Mouse (Mus musculus) lung, embryonic 16.5 days (tissue): Measurements from ENCODE around the gene Pgam1. TPM values are rescaled to one million over a fixed set of nuclear protein-coding genes. Genes with fewer than 3 reads are reported as not detected.
A peak's percentile ranks its signal among the peaks of the same experiment; 100 is the strongest.
"Not testable (repeated sequence)": the region's sequence is repeated elsewhere in the genome, so short reads cannot be mapped to it uniquely, and the experiment has no call there.

Experiments used
- ATAC-seq: fragments of 200-750 bp; cut with Nextera tagmentation; 2 replicates; pipeline ENCODE4 v1.8.0; 2017; ENCODE audit warnings: low read depth, mild to moderate bottlenecking, moderate library complexity
- H3K27ac ChIP-seq: fragments of 300-500 bp; sonication (generic); 2 replicates; pipeline ENCODE4 v1.5.1; 2014; ENCODE audit warnings: mild to moderate bottlenecking, control low read depth, low read length
- H3K27me3 ChIP-seq: fragments of 300-500 bp; sonication (generic); 2 replicates; pipeline ENCODE4 v1.6.1; 2014; ENCODE audit warnings: low read depth, low read length, mixed read lengths; ENCODE audit not compliant: control insufficient read depth, insufficient read depth
- H3K36me3 ChIP-seq: fragments of 300-500 bp; sonication (generic); 2 replicates; pipeline ENCODE4 v1.6.1; 2014; ENCODE audit warnings: low read length; ENCODE audit not compliant: control insufficient read depth, insufficient read depth
- H3K4me1 ChIP-seq: fragments of 300-500 bp; sonication (generic); replicated peaks from 2 replicates; pipeline ENCODE4 v1.6.1; 2014; ENCODE audit warnings: low read length, mixed read lengths; ENCODE audit not compliant: control insufficient read depth, insufficient read depth
- H3K4me2 ChIP-seq: fragments of 300-500 bp; sonication (generic); 2 replicates; pipeline ENCODE4 v1.6.1; 2014; ENCODE audit warnings: low read depth, low read length, control low read depth
- H3K4me3 ChIP-seq: fragments of 300-500 bp; sonication (generic); 2 replicates; pipeline ENCODE4 v1.5.1; 2014; ENCODE audit warnings: mild to moderate bottlenecking, low read length, control low read depth
- H3K9ac ChIP-seq: fragments of 300-500 bp; sonication (generic); 2 replicates; pipeline ENCODE4 v1.6.1; 2014; ENCODE audit warnings: low read length, control low read depth
- H3K9me3 ChIP-seq: fragments of 300-500 bp; sonication (generic); 2 replicates; pipeline ENCODE4 v1.6.1; 2016; ENCODE audit warnings: low read length; ENCODE audit not compliant: control insufficient read depth
- WGBS: fragments of 180-500 bp; shearing (Covaris S2); extraction: QIAGEN DNeasy Blood & Tissue Kit; methylation state at CpG from one replicate; pipeline ENCODE4 v1.1.7; 2014; 5-methylcytosine and 5-hydroxymethylcytosine counted together
- polyA plus RNA-seq: library from polyadenylated mRNA; unstranded; fragments of >200 nt; fragmentation: Nextera tagmentation; extraction: Ambion mirVana; gene quantifications from 2 replicates; pipeline ENCODE4 v1.2.1, GENCODE M21; 2015

Pgam1 gene
- polyA plus RNA-seq, 1 experiment from 2014 or later, result 641 TPM

DNA sequence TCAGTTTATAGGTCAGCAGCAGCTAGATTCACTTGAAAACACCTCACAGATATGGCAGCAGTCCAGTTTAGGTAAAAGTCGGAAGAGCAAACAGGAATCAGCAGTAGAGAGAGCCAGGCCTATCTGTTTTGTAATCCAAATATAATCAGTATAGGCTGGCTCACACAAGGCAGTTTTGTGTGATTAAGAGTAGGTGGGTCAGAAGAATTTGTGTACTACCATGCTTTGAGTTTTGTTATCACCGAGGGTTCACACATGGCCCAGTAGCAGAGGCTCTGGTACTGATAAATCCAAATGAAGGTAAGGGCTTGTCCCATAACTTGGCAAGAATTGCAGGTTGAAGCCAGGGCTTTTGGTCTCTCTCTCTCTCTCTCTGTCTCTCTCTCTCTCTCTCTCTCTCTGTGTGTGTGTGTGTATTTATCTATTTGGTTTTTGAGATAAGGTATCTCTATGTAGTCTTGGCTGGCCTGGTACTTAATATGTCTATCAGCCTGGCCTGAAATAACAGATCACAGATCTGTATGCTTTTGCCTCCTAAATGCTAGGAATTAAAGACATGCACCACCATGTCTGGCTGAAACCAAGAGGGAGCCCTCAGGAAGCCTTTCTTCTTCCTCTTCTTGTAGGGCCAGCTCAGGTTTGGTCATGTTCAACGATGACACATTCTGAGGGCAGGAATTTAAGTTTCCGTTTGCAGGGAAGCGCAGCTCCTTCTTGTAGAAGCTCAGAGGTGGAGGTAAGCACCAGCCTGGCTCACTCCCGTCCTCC lies 5.2 kb upstream of the Pgam1 start:
- H3K4me2 ChIP-seq, result no peak overlapping the region
- no peak for ATAC-seq
- no peaks in the 10 kb centered on the region for H3K27me3 ChIP-seq
- H3K9ac ChIP-seq, result 0 out of 2 replicates have a peak overlapping the region, but pooled peaks have one; percentile 35
- no peaks in the 10 kb centered on the region for H3K36me3 ChIP-seq
- no peak overlapping the region for H3K4me3 ChIP-seq
- 40% methylated on average over 6 of the region's 6 CpGs for WGBS
- peak overlapping the region; percentile 69 for H3K27ac ChIP-seq
- H3K4me1 ChIP-seq, result peaks cover 15% of the 10 kb centered on the region
- no peaks in the 10 kb centered on the region for H3K9me3 ChIP-seq

GRCm38 (mm10) chr19:41907079-41907760 lies 4.5 kb upstream of the Pgam1 start:
- 20% methylated on average over 8 of the region's 8 CpGs for WGBS

DNA sequence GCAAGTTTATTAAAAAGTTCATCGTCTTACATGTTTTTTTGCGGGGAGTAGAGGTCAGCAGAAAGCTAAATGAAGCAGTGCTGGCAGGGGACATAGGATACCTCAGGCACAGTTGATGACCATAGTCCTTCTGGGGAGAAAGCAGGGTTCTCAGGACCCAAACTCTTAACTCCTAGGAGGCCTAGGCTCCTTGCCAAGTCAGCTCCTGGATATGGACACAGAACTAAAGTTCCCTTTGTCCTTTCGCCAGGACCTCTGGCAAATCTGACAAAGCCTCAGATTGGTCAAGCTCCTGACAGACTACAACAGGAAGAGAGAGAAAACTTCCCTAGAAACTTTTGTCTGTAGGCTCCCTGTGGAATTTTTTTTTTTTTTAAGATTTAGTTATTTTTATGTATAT lies 3.0 kb upstream of the Pgam1 start:
- no peak overlapping the region for H3K4me2 ChIP-seq
- H3K27ac ChIP-seq, result no peak overlapping the region
- no peak overlapping the region for H3K4me3 ChIP-seq
- no peaks in the 10 kb centered on the region for H3K9me3 ChIP-seq
- WGBS, result 77% methylated on average over 3 of the region's 3 CpGs
- H3K9ac ChIP-seq, result no peak overlapping the region
- no peaks in the 10 kb centered on the region for H3K27me3 ChIP-seq
- no peak for ATAC-seq
- H3K4me1 ChIP-seq, result peaks cover 23% of the 10 kb centered on the region
- no peaks in the 10 kb centered on the region for H3K36me3 ChIP-seq

More at GRCm38 (mm10) chr19:41907079-41907760, 4.5 kb upstream of the Pgam1 start:
- H3K4me1 ChIP-seq, result peaks cover 15% of the 10 kb centered on the region
- no peak for ATAC-seq
- H3K27me3 ChIP-seq, result no peaks in the 10 kb centered on the region
- no peak overlapping the region for H3K4me3 ChIP-seq
- no peaks in the 10 kb centered on the region for H3K36me3 ChIP-seq
- no peak overlapping the region for H3K4me2 ChIP-seq
- H3K9me3 ChIP-seq, result no peaks in the 10 kb centered on the region
- H3K9ac ChIP-seq, result 0 out of 2 replicates have a peak overlapping the region, but pooled peaks have one; percentile 35
- H3K27ac ChIP-seq, result peak overlapping the region; percentile 69

DNA sequence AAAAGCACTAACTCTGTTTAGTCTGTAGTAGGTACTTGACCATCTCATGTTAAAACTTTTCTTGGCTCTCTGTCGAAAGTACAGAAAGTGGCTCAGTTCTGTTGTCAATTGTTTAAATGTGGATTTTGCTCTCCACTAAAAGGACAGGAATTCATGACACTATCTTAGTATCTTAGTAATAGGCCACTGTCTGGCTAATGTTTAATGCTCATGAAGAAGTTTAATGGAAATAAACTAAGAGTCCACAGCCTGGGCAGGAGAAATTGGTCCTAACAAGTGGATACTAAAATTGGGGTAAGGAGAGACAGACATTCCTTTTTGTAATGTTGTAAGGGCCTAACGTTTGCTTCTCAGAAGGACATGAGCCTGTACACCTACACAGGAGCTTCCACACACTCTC lies 1.3 kb upstream of the Pgam1 start:
- Histone ChIP-seq H3K36me3 (no peaks in the 10 kb centered on the region), H3K4me1 (peaks cover 30% of the 10 kb centered on the region), H3K9ac (no peak overlapping the region), H3K9me3 (no peaks in the 10 kb centered on the region), H3K27me3 (no peaks in the 10 kb centered on the region), H3K27ac (peak overlapping the region; percentile 77), H3K4me3 (no peak overlapping the region), H3K4me2 (no peak overlapping the region)
- WGBS, result 49% methylated on average over 2 of the region's 2 CpGs
- ATAC-seq, result no peak

DNA sequence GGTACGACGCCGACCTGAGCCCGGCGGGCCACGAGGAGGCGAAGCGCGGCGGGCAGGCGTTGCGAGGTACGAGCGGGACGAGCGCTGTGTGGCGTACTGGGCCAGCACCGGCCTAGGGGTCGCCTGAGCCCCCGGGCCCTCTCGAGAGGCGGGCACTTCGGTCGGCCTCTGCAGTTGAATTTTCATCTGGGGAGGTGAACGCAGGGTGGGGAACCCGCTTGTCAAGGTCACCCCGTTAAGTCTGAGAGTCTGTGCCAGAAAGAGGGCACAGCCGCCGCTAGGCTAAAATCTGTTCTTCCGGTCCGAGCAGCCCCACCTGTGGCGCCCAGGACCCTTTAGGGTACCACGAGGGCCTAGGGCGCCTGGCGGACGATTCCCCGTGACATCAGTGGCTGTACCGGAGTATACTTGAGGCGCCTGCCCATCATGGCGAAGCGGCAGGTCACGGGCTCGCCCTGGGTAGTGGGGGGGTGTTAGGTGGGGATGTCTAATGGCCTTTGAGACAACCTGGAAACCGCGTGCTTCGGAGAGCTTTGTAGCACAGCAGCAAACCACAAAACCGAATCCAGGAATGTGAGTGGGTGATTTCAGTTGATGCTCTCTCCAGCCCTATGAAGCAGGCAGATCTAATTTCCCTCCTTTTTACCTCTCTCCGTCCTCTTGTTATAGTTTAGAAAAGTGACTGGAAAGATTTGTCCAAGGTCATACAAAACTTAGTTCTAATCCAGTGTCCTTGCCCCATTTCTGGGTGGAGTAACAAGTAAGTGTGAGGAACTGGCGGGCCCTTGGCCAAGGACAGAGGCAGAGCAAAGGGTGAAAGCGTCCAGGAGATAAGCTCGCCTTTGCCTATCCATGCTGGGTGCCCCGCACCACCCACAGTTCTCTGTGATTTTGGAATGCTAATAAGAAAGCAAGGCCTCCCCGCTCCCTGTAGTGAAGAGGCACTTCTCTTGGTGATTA lies 678 bp downstream of the Pgam1 start:
- WGBS, result 1% methylated on average over 47 of the region's 53 CpGs
- peak; percentile 67 for ATAC-seq
- Histone ChIP-seq H3K4me1 (peaks cover 23% of the 10 kb centered on the region), H3K27ac (peak overlapping the region; percentile 93), H3K9ac (peak overlapping the region; percentile 99), H3K27me3 (no peaks in the 10 kb centered on the region), H3K36me3 (peaks cover 17% of the 10 kb centered on the region), H3K4me3 (peak overlapping the region; percentile 99), H3K9me3 (no peaks in the 10 kb centered on the region), H3K4me2 (peak overlapping the region; percentile 75)

DNA sequence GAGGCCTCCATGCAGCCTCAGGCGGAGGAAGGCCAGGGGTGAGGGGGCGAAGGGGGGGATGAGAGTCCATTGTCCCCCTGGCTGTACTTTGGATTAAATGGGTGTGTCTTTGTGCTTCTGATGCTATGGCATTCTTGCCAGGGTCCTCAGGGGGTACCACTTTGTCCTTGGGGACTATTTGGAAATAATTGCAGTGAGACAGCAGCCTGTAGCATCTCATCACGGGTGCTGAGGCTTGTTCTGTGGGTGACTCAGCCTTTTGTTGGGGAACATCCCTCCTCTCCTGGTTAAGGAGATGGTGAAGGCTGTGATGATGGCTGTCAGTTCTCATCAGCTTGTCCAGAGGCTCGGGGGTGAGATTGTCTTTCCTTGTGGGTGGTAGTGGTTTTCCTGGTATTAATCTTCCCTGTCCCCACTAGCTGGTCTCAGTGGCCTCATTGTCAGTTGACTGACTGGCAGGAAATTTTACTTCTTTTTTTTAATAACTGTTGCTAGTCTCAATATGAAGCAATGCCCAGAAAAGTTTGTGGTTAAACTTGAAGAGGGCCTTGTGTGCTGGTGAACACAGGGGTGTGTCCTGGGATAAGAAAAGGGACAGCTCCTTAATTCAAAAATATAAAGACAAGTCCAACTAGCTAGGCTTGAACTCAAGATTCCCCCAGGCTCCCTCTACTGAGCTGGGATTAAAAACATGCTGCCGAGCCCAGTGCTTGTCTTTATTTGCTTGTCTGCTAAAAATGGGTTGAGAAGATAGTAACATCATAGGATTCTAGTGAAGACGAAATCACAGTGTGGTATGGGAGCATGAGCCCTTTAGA lies 2.3 kb downstream of the Pgam1 start:
- no peak for ATAC-seq
- Histone ChIP-seq H3K27me3 (no peaks in the 10 kb centered on the region), H3K36me3 (peaks cover 23% of the 10 kb centered on the region), H3K27ac (no peak overlapping the region), H3K4me3 (peak overlapping the region; percentile 99), H3K4me1 (peaks cover 15% of the 10 kb centered on the region), H3K9ac (peak overlapping the region; percentile 99), H3K9me3 (no peaks in the 10 kb centered on the region), H3K4me2 (peak overlapping the region; percentile 75)
- 39% methylated on average over 6 of the region's 6 CpGs for WGBS

DNA sequence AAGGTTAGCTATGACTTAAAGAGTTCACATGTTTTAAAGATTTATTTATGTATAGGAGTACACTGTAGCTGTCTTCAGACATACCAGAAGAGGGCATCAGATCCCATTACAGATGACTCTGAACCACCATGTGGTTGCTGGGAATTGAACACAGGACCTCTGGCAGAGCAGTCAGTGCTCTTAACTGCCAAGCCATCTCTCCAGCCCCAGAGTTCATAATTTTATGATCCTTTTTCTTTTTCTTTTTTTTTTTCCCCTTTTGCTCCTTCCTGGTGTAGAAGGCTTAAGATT lies 2.8 kb downstream of the Pgam1 start:
- Histone ChIP-seq H3K36me3 (peaks cover 28% of the 10 kb centered on the region), H3K4me1 (peaks cover 15% of the 10 kb centered on the region), H3K4me3 (peak overlapping the region; percentile 99; the same call in 1 of the 2 replicates), H3K4me2 (peak overlapping the region; percentile 75)
- ATAC-seq, H3K27ac ChIP-seq, H3K27me3 ChIP-seq, H3K9me3 ChIP-seq, H3K9ac ChIP-seq: not testable (repeated sequence)

GRCm38 (mm10) chr19:41915294-41915693 lies 3.6 kb downstream of the Pgam1 start:
- Histone ChIP-seq H3K4me1 (peaks cover 15% of the 10 kb centered on the region), H3K9ac (no peak overlapping the region), H3K27ac (no peak overlapping the region), H3K4me2 (no peak overlapping the region), H3K27me3 (no peaks in the 10 kb centered on the region), H3K36me3 (peaks cover 31% of the 10 kb centered on the region), H3K9me3 (no peaks in the 10 kb centered on the region), H3K4me3 (no peak overlapping the region)
- WGBS, result 85% methylated on average over 3 of the region's 3 CpGs
- ATAC-seq, result no peak
